Mouse (Mus musculus): ENCODE measurements around the gene BC005537. TPM values are rescaled to one million over a fixed set of nuclear protein-coding genes. Genes with fewer than 3 reads are reported as not detected.

The BC005537 gene
- polyA plus RNA-seq, 1 experiment from 2014 or later: 20.4 TPM

- DNase-seq (ENCODE audit: low spot score) (no peak), ATAC-seq (ENCODE audit: insufficient number of reproducible peaks, low FRiP score, low TSS enrichment, low read depth) (no peak)
- Histone ChIP-seq H3K27ac (replicated peaks; ENCODE audit: low read depth, low read length) (no peak overlapping the region), H3K4me3 (ENCODE audit: low read depth, low read length) (peak overlapping the region; percentile 98), H3K36me3 (ENCODE audit: control insufficient read depth, insufficient read depth, low read length) (peaks cover 5% of the 10 kb centered on the region; the same call in 1 of the 2 replicates), H3K9me3 (ENCODE audit: control insufficient read depth, low read length) (no peaks in the 10 kb centered on the region), H3K4me1 (ENCODE audit: control insufficient read depth, insufficient read depth, low read length) (peaks cover 5% of the 10 kb centered on the region; the same call in 1 of the 2 replicates), H3K27me3 (ENCODE audit: control insufficient read depth, insufficient read depth, low read length) (no peaks in the 10 kb centered on the region), H3K4me2 (ENCODE audit: low read depth, severe bottlenecking) (peak overlapping the region; percentile 91), H3K9ac (ENCODE audit: low read length) (no peak overlapping the region)
- WGBS: 56% methylated on average over 2 of the region's 2 CpGs
These were observed 1.7 kb downstream of the BC005537 start for GRCm38 (mm10) chr13:24803196-24803595.

- no peak overlapping the region for H3K4me2 ChIP-seq (ENCODE audit: low read depth, severe bottlenecking)
- peaks cover 10% of the 10 kb centered on the region; the same call in 1 of the 2 replicates for H3K36me3 ChIP-seq (ENCODE audit: control insufficient read depth, insufficient read depth, low read length)
- ATAC-seq (ENCODE audit: insufficient number of reproducible peaks, low FRiP score, low TSS enrichment, low read depth): no peak
- no peak overlapping the region for H3K27ac ChIP-seq (replicated peaks; ENCODE audit: low read depth, low read length)
- H3K9me3 ChIP-seq (ENCODE audit: control insufficient read depth, low read length): no peaks in the 10 kb centered on the region
- H3K4me1 ChIP-seq (ENCODE audit: control insufficient read depth, insufficient read depth, low read length): peaks cover 5% of the 10 kb centered on the region; the same call in 1 of the 2 replicates
- no peak overlapping the region for H3K9ac ChIP-seq (ENCODE audit: low read length)
- no peaks in the 10 kb centered on the region for H3K27me3 ChIP-seq (ENCODE audit: control insufficient read depth, insufficient read depth, low read length)
- no peak overlapping the region for H3K4me3 ChIP-seq (ENCODE audit: low read depth, low read length)
- DNase-seq (ENCODE audit: low spot score): no peak
These were observed 4.6 kb downstream of the BC005537 start for GRCm38 (mm10) chr13:24806079-24806478.

- H3K4me3 ChIP-seq (ENCODE audit: low read depth, low read length): no peak overlapping the region
- 90% methylated on average over 2 of the region's 2 CpGs for WGBS
These were observed 11.1 kb downstream of the BC005537 start for GRCm38 (mm10) chr13:24812521-24812920.

GRCm38 (mm10) chr13:24814616-24815015 is 13.2 kb downstream of the BC005537 start:
- no peaks in the 10 kb centered on the region for H3K9me3 ChIP-seq (ENCODE audit: control insufficient read depth, low read length)
- H3K4me3 ChIP-seq (ENCODE audit: low read depth, low read length): no peak overlapping the region
- no peaks in the 10 kb centered on the region for H3K4me1 ChIP-seq (ENCODE audit: control insufficient read depth, insufficient read depth, low read length)
- H3K36me3 ChIP-seq (ENCODE audit: control insufficient read depth, insufficient read depth, low read length): peaks cover 16% of the 10 kb centered on the region
- H3K27me3 ChIP-seq (ENCODE audit: control insufficient read depth, insufficient read depth, low read length): no peaks in the 10 kb centered on the region
- no peak overlapping the region for H3K27ac ChIP-seq (replicated peaks; ENCODE audit: low read depth, low read length)
- H3K9ac ChIP-seq (ENCODE audit: low read length): no peak overlapping the region
- H3K4me2 ChIP-seq (ENCODE audit: low read depth, severe bottlenecking): no peak overlapping the region
- DNase-seq (ENCODE audit: low spot score) (no peak), ATAC-seq (ENCODE audit: insufficient number of reproducible peaks, low FRiP score, low TSS enrichment, low read depth) (no peak)
- 91% methylated on average over 1 of the region's 1 CpGs for WGBS

More at GRCm38 (mm10) chr13:24812521-24812920, 11.1 kb downstream of the BC005537 start:
- no peak for DNase-seq (ENCODE audit: low spot score)
- Histone ChIP-seq H3K4me1 (ENCODE audit: control insufficient read depth, insufficient read depth, low read length) (no peaks in the 10 kb centered on the region), H3K36me3 (ENCODE audit: control insufficient read depth, insufficient read depth, low read length) (peaks cover 18% of the 10 kb centered on the region), H3K9me3 (ENCODE audit: control insufficient read depth, low read length) (no peaks in the 10 kb centered on the region), H3K4me2 (ENCODE audit: low read depth, severe bottlenecking) (no peak overlapping the region), H3K9ac (ENCODE audit: low read length) (no peak overlapping the region), H3K27ac (replicated peaks; ENCODE audit: low read depth, low read length) (no peak overlapping the region), H3K27me3 (ENCODE audit: control insufficient read depth, insufficient read depth, low read length) (no peaks in the 10 kb centered on the region)
- no peak for ATAC-seq (ENCODE audit: insufficient number of reproducible peaks, low FRiP score, low TSS enrichment, low read depth)

- no peaks in the 10 kb centered on the region for H3K9me3 ChIP-seq (ENCODE audit: control insufficient read depth, low read length)
- H3K27ac ChIP-seq (replicated peaks; ENCODE audit: low read depth, low read length): no peak overlapping the region
- H3K4me2 ChIP-seq (ENCODE audit: low read depth, severe bottlenecking): no peak overlapping the region
- ATAC-seq (ENCODE audit: insufficient number of reproducible peaks, low FRiP score, low TSS enrichment, low read depth) (peak; percentile 80), DNase-seq (ENCODE audit: low spot score) (peak; percentile 36)
- no peak overlapping the region for H3K4me3 ChIP-seq (ENCODE audit: low read depth, low read length)
- no peaks in the 10 kb centered on the region for H3K27me3 ChIP-seq (ENCODE audit: control insufficient read depth, insufficient read depth, low read length)
- H3K9ac ChIP-seq (ENCODE audit: low read length): no peak overlapping the region
- WGBS: 63% methylated on average over 4 of the region's 4 CpGs
- H3K36me3 ChIP-seq (ENCODE audit: control insufficient read depth, insufficient read depth, low read length): peaks cover 12% of the 10 kb centered on the region
- H3K4me1 ChIP-seq (ENCODE audit: control insufficient read depth, insufficient read depth, low read length): no peaks in the 10 kb centered on the region
These were observed 15.0 kb downstream of the BC005537 start for GRCm38 (mm10) chr13:24816125-24817092.

- WGBS: 83% methylated on average over 1 of the region's 1 CpGs
- Histone ChIP-seq H3K4me3 (ENCODE audit: low read depth, low read length) (no peak overlapping the region), H3K4me2 (ENCODE audit: low read depth, severe bottlenecking) (no peak overlapping the region), H3K9ac (ENCODE audit: low read length) (no peak overlapping the region), H3K36me3 (ENCODE audit: control insufficient read depth, insufficient read depth, low read length) (no peaks in the 10 kb centered on the region), H3K9me3 (ENCODE audit: control insufficient read depth, low read length) (no peaks in the 10 kb centered on the region), H3K27me3 (ENCODE audit: control insufficient read depth, insufficient read depth, low read length) (no peaks in the 10 kb centered on the region), H3K27ac (replicated peaks; ENCODE audit: low read depth, low read length) (no peak overlapping the region), H3K4me1 (ENCODE audit: control insufficient read depth, insufficient read depth, low read length) (no peaks in the 10 kb centered on the region)
- ATAC-seq (ENCODE audit: insufficient number of reproducible peaks, low FRiP score, low TSS enrichment, low read depth) (no peak), DNase-seq (ENCODE audit: low spot score) (no peak)
These were observed 18.5 kb downstream of the BC005537 start for GRCm38 (mm10) chr13:24819931-24820330.

- Histone ChIP-seq H3K4me2 (ENCODE audit: low read depth, severe bottlenecking) (no peak overlapping the region), H3K9me3 (ENCODE audit: control insufficient read depth, low read length) (no peaks in the 10 kb centered on the region), H3K36me3 (ENCODE audit: control insufficient read depth, insufficient read depth, low read length) (no peaks in the 10 kb centered on the region), H3K4me1 (ENCODE audit: control insufficient read depth, insufficient read depth, low read length) (no peaks in the 10 kb centered on the region), H3K27ac (replicated peaks; ENCODE audit: low read depth, low read length) (no peak overlapping the region), H3K4me3 (ENCODE audit: low read depth, low read length) (no peak overlapping the region), H3K27me3 (ENCODE audit: control insufficient read depth, insufficient read depth, low read length) (no peaks in the 10 kb centered on the region), H3K9ac (ENCODE audit: low read length) (no peak overlapping the region)
- WGBS: 87% methylated on average over 16 of the region's 16 CpGs
- ATAC-seq (ENCODE audit: insufficient number of reproducible peaks, low FRiP score, low TSS enrichment, low read depth) (no peak), DNase-seq (ENCODE audit: low spot score) (no peak)
These were observed 21.3 kb downstream of the BC005537 start for GRCm38 (mm10) chr13:24822663-24823343.

- no peak overlapping the region for H3K9ac ChIP-seq (ENCODE audit: low read length)
- H3K4me2 ChIP-seq (ENCODE audit: low read depth, severe bottlenecking): no peak overlapping the region
- no peaks in the 10 kb centered on the region for H3K9me3 ChIP-seq (ENCODE audit: control insufficient read depth, low read length)
- H3K4me1 ChIP-seq (ENCODE audit: control insufficient read depth, insufficient read depth, low read length): no peaks in the 10 kb centered on the region
- 90% methylated on average over 4 of the region's 4 CpGs for WGBS
- no peaks in the 10 kb centered on the region for H3K27me3 ChIP-seq (ENCODE audit: control insufficient read depth, insufficient read depth, low read length)
- no peak overlapping the region for H3K4me3 ChIP-seq (ENCODE audit: low read depth, low read length)
- DNase-seq (ENCODE audit: low spot score) (no peak), ATAC-seq (ENCODE audit: insufficient number of reproducible peaks, low FRiP score, low TSS enrichment, low read depth) (no peak)
- H3K36me3 ChIP-seq (ENCODE audit: control insufficient read depth, insufficient read depth, low read length): no peaks in the 10 kb centered on the region
- no peak overlapping the region for H3K27ac ChIP-seq (replicated peaks; ENCODE audit: low read depth, low read length)
These were observed 23.2 kb downstream of the BC005537 start for GRCm38 (mm10) chr13:24824647-24825046.
